Mouse (Mus musculus) adrenal gland (tissue): ENCODE measurements around the gene Smug1.

ENCODE experiments used
- intact Hi-C: fragments of 180-260 bp; cut with DNase I; formaldehyde crosslinking; loops from one replicate; pipeline ENCODE4 v1.15.1; 2025

Smug1 gene

DNA sequence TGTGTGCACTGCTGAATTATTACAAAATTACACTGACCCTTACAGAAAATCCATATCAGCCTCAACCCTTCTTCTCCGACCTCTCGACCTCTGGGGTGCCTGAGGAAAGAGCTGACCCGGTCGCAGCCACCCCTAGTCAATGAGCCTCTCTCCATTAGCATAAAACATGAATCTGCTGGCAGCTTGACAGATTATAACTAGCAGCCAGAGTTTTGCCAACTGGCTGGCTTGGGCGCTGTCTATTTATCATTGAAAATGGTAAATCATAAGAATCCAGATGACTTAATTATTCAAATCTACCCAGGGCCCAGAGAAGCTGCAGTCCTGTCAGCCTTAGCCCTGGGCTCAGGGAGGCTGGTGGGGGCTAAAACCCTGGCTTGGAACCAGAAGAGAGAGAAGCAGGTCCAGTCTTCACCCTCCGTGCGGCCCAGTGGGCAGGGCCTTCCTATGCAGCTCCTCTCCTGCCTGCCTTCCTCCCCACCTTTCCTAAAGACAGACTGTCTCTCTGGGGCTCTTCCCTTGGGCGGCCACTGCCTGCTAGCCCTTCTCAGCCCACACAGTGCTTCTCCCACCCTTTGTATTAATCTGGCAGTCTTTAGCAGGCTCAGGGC lies 58.7 kb downstream of the Smug1 start:
- intact Hi-C loops: no loop called here

DNA sequence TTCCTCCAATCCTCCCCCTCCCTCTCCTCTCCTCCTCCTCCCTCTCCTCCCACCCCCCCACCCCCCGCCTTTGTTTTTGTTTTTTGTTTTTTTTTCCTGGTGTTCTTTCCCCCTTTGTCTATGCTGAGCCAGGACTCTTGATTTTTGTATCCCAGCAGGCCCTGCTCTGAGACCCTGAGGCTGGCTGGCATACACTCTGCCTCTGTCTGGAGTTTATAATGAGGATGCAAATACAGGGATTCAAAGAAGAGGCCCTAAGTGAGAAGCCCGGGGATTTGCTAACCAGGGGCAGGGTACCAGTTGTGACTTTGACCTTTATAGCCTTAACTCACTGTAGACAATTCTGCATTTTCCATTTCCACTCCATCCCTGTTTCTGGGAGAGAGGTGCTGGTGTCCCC lies 60.7 kb downstream of the Smug1 start:
- intact Hi-C loops: no loop called here
